Mouse (Mus musculus) cortical plate, adult 2 months (tissue): Measurements from ENCODE around the gene Pakap.

Source experiments
- CTCF ChIP-seq: fragments of 200-500 bp; IDR thresholded peaks from 2 replicates; pipeline ENCODE4 v1.5.1; 2011; ENCODE audit warnings: mild to moderate bottlenecking, control low read depth, low read length; ENCODE audit not compliant: insufficient read depth; ENCODE audit errors: extremely low read depth
- POLR2A ChIP-seq: fragments of 200-500 bp; IDR thresholded peaks from 2 replicates; pipeline ENCODE4 v1.6.1; 2011; ENCODE audit warnings: mild to moderate bottlenecking, low read length, control low read depth; ENCODE audit not compliant: insufficient read depth; ENCODE audit errors: extremely low read depth

DNA sequence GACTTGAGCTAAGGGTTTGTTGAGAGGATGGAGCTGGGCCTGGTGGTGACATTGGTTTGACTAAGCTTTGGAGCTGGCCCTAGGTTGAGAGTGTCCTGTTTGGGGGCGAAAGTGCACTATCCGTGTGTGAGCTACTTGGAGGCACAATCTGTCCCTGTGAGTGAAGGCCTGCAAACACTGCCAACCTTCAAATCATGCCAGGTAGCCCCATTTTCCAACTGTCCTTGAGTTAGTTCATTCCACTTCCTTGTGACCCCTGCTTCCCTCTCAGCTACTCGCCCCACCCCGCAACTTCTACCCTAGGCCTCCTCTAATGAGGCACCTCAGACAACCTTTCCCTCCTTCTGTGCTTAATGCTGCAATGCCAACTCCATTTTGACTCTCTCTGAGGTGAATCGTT is 234.0 kb downstream of the Pakap start:
- no peak for TF ChIP-seq POLR2A
- no peak for TF ChIP-seq CTCF
